Mouse (Mus musculus): ENCODE measurements around the gene Ssr1.

Gene Ssr1

GRCm38 (mm10) chr13:37945392-37945791 is 48.6 kb downstream of the Ssr1 start:
- no peak for DNase-seq (ENCODE audit: low read depth)

GRCm38 (mm10) chr13:37944306-37944705 is 49.7 kb downstream of the Ssr1 start:
- DNase-seq (ENCODE audit: low read depth): no peak

DNA sequence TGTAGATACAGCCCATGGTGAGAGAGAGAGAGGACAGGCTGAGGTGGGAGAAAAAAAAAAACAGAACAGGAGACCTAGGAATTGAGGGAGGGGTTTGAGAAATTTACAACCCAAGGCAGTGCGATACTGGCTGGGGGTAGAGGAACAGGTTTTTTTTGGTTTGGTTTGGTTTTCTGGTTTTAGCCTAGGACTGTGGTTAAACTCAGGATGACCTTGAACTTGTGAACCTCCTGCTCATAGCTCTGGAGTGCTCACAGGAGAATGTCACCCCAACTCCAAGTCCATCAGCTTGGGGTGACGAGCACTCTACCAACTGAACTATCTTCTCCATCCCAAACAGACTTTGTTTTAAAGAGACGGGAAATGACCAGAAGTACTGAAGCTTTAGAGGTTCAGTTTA is 50.6 kb downstream of the Ssr1 start:
- DNase-seq (ENCODE audit: low read depth): no peak

DNA sequence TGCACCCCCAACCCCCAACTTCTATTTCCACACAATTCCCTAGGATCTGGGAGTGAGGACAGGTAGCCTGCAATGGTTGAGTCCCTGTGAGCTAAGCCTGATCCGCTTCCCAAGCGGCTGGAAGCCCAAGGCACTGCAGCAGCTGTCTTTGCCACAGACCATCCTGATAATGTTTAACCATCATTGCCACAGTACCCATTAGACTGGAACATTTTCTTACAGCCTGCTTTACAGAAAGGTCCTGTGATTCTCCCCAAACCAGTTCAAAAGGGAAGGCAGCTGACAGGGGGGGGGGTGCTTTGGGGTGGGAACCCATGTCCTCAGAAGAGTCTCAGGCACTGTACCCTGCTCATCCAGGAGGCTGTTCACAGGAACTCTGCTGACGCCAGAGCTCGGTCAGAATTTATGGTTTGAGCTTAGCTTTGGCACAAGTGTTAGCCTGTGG is 51.1 kb downstream of the Ssr1 start:
- no peak for DNase-seq (ENCODE audit: low read depth)

DNA sequence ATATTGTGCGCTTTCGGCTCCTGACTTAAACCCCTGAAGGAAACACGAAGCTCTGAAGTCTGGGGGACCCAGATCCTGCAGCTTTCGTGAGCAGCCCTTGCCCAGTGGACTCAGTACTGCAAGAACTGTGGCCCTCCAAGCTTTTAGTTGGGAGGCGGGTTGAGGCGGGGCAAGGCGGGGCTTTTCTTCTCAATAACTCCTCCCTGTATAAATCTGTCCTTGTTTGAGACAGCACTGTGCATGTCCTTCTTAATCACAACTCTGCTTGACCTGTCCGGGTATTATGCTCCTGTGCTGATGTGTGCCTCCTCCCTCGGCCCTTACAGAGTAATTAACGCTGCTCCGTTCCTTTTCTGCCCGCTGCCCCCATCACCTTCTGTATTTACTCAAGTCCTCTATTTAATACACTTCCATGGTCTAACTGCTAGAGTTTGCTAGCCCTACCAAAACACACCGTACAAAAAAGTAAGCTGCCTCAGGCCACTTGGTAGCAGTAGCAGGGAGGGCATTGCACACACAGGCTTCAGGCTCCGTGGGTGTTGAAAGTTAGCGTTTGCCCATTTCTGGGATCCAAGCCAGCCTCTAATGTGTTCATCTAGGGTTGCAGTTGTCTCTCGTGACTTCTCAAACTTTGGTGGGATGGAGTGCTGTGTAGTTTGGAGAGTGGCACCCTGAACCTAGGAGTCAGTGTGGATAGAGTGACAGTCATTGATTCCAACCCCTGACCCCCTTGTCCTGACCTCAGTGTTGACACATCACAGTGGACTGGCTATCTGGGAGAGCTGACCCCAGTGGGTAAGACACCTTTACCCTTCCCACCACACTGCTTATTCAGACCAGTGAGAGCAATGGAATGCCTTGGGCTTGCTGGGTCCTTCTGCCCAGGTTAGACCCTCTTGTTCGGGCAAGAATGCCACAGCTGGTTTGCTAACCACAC is 51.8 kb downstream of the Ssr1 start:
- DNase-seq (ENCODE audit: low read depth): no peak

DNA sequence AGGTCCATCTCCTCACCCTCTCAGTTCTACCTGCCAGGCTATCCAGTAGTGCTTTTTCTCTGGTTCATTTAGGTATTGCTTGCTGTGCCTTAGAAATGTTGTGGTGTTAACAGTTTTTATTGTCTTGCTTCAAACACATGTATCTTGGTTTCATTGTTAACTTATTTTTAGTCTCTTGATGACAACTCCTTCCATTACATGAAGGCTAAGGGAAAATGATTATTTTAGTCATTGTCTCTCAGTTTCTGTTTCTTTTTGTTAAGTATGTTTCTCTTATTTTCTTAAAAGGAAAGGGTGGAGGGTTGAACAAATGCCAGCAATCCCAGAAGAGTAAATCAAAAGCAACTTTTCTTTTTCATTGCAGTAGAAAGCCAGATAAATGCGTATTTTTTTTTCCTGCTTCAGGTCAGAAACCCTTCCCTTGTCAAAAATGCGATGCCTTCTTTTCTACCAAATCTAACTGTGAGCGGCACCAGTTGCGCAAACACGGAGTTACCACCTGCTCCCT is 52.8 kb downstream of the Ssr1 start:
- no peak for DNase-seq (ENCODE audit: low read depth)

- no peak for DNase-seq (ENCODE audit: low read depth)
Measured at GRCm38 (mm10) chr13:37940649-37941048, 53.4 kb downstream of the Ssr1 start.

GRCm38 (mm10) chr13:37940167-37940566 is 53.9 kb downstream of the Ssr1 start:
- DNase-seq (ENCODE audit: low read depth): no peak

DNA sequence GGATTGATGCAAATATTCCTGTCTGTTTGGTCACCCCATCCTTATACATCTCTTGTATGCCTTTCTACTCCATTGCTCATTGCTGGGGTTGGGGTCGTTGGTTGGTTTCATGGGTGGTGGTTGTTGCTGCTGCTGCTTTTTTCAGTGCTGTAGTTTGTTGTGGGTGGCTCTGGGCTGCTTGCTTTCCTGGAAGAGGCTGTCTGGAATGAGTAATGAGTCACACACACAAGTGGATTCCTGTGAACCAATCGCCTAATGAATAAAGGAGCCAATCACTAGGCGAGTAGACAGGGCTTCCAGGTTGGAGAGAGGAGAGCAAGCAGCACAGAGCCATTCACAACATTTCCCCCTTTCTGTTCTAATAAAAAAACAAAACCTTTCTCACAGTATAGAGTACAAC is 57.7 kb downstream of the Ssr1 start:
- DNase-seq (ENCODE audit: low read depth): no peak

- DNase-seq (ENCODE audit: low read depth): no peak
Measured at GRCm38 (mm10) chr13:37934920-37935319, 59.1 kb downstream of the Ssr1 start.

GRCm38 (mm10) chr13:37934075-37934474 is 59.9 kb downstream of the Ssr1 start:
- DNase-seq (ENCODE audit: low read depth): no peak

DNA sequence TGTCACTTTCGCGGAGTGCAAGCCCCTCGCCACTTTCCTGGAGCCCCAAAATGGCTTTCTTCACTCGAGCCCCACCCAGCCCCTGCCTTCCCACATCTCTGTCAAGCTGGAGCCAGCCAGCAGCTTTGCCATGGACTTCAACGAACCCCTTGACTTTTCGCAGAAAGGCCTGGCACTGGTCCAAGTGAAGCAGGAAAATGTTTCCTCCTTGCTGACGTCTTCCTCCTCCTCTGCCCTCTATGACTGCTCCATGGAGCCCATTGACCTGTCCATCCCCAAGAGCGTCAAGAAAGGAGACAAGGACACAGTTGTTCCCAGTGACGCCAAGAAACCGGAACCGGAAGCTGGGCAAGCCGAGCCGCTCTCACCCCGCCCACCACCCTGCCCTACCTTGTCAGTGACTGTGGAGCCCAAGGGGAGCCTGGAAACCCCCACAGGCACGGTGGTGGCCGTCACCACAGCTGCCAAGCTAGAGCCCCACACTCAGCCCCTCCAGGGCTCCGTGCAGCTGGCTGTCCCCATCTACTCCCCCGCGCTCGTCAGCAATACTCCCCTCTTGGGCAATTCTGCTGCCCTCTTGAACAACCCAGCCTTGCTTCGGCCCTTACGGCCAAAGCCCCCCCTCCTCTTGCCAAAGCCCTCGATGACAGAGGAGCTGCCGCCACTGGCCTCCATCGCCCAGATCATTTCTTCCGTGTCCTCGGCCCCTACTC is 62.7 kb downstream of the Ssr1 start:
- DNase-seq (ENCODE audit: low read depth): no peak

DNA sequence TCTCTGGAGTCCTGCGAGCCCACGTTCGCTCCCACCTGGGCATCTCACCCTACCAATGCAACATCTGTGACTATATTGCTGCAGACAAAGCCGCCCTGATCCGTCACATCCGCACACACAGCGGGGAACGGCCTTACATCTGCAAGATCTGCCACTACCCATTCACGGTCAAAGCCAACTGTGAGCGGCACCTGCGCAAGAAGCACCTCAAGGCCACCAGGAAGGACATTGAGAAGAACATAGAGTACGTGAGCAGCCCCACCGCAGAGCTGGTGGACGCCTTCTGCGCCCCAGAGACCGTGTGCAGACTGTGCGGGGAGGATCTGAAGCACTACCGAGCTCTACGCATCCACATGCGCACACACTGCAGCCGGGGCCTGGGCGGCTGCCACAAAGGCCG is 63.4 kb downstream of the Ssr1 start:
- no peak for DNase-seq (ENCODE audit: low read depth)

GRCm38 (mm10) chr13:37930091-37930490 is 63.9 kb downstream of the Ssr1 start:
- no peak for DNase-seq (ENCODE audit: low read depth)

DNA sequence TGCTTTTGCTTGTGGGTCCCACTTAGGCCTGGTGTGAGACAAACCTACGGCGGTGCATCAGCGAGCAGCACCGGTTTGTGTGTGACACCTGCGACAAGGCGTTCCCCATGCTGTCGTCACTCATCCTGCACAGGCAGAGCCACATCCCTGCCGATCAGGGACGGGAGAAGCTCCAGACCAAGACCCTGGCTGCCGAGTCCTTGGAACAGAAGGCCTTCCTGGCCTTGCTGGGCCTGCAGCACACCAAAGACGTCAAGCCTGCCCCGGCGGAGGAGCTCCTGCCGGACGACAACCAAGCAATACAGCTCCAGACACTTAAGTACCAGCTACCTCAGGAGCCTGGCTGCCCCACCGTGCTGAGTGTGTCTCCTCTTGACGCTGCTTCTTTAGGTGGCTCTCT is 64.5 kb downstream of the Ssr1 start:
- no peak for DNase-seq (ENCODE audit: low read depth)

- DNase-seq (ENCODE audit: low read depth): no peak
Measured at GRCm38 (mm10) chr13:37926394-37926793, 67.6 kb downstream of the Ssr1 start.

- no peak for DNase-seq (ENCODE audit: low read depth)
Measured at GRCm38 (mm10) chr13:37924461-37924948, 69.5 kb downstream of the Ssr1 start.

- no peak for DNase-seq (ENCODE audit: low read depth)
Measured at GRCm38 (mm10) chr13:37923643-37924460, 70.2 kb downstream of the Ssr1 start.

- no peak for DNase-seq (ENCODE audit: low read depth)
Measured at GRCm38 (mm10) chr13:37923091-37923490, 70.9 kb downstream of the Ssr1 start.

DNA sequence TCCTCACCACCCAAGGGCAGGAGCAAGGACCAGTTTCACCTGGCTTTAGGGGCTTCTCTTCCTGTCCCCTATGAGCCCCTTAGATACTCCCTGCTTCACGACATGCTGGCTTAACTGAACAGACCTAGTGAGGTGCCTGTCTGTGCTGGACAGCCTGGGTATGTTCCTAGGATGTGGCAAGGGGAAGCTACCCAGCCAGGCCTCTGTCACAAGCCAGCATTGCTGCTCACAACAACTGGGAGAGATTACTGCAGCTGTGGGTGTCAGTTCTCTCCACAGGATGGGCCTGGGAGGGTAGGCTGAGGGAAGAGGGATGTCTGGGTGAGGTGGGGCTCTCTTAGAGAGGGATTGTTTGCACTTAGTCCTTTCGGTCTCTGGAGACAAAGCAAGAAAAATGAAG is 73.3 kb downstream of the Ssr1 start:
- DNase-seq (ENCODE audit: low read depth): no peak

- DNase-seq (ENCODE audit: low read depth): no peak
Measured at GRCm38 (mm10) chr13:37919711-37920277, 74.2 kb downstream of the Ssr1 start.

Measured in fibroblast of lung, adult 2 months (primary cell).